17 mouse cellular contexts compared by ENCODE assay signal in genomic region chr2:4036153-4036589, GRCm38 (mm10). TPM values are rescaled to one million over a fixed set of nuclear protein-coding genes. Genes with fewer than 3 reads are reported as not detected.
DNase-seq lines count a peak whose midpoint lies in the region; TF ChIP-seq lines count a peak whose summit lies in the region.
"Had no signal": no experiment of that assay in that cellular context is flagged by ENCODE, and none has a peak within 500 bp of the region (broad histone marks: within the 10 kb centered on the region; RNA-seq: fewer than 3 reads in every experiment).

No protein-coding gene starts in this region.

- no peak for TF ChIP-seq CTCF in left cerebral cortex, adult 2 months (IDR thresholded peaks at IDR 0.05)

- peak overlapping the region; percentile 73 for H3K27ac ChIP-seq in left cerebral cortex, adult 2 months
- H3K27ac ChIP-seq: embryonic facial prominence, embryonic 12.5 days; limb, embryonic 15.5 days had no signal

- peak; percentile 20 to 41 for DNase-seq in frontal cortex, adult 2 months (ENCODE audit: extremely low spot score in 1 of 2, low spot score in 1 of 2)
- no peak for DNase-seq in frontal cortex, postnatal 25 days (ENCODE audit: low spot score in 2 of 2)
- no peak for DNase-seq in left cerebral cortex, adult 2 months (ENCODE audit: extremely low spot score in 1 of 2, low spot score in 2 of 2)
- no peak for DNase-seq in left cerebral cortex, adult 8-10 months (ENCODE audit: low spot score in 2 of 2)
- peak; percentile 78 for DNase-seq in brain, embryonic 18.5 days (ENCODE audit: low read depth, low spot score)
- peak; percentile 13 to 39 for DNase-seq in frontal cortex, postnatal 36 days (ENCODE audit: low spot score in 2 of 2)
- DNase-seq in adrenal gland, adult 2 months = no peak
- DNase-seq: adrenal gland, postnatal 14 days; B cell, adult 2 months; gastrocnemius, postnatal 14 days; kidney, adult 9 months; lung, postnatal 10 days; right cerebral cortex, postnatal 25 days; thymus, postnatal 36 days had no signal

- intact Hi-C loops in left cerebral cortex, adult 2 months (cut with DNase I) = loop anchor here (2.0 to 10.0 kb wide), 3 partner anchors 25 to 459 kb away; no protein-coding TSS in a partner anchor

- H3K4me3 ChIP-seq in left cerebral cortex, adult 2 months = no peak overlapping the region
- H3K4me3 ChIP-seq: embryonic facial prominence, embryonic 12.5 days; limb, embryonic 15.5 days; megakaryocyte, embryonic 14.5 days had no signal

RNA-seq across cellular contexts. Expression of gene Frmd4a, which starts 18.7 kb away (rescaled TPM):
- polyA plus RNA-seq in frontal cortex, adult 2 months (2012; rRNA removed) = 39.5 and 41.4 TPM in 2 replicates
- 10 to 100 TPM; 57.7 to 65.1 TPM for total RNA-seq in left cerebral cortex, adult 2 months (2021)
- total RNA-seq in left cerebral cortex, adult 8-10 months (2022) = 10 to 100 TPM; 49.9 to 53.7 (median 53.6) TPM
- total RNA-seq in adrenal gland, adult 2 months (2021) = 10 to 100 TPM; 11.4 to 15.8 TPM
- 9.8 and 12.0 TPM in 2 replicates for polyA plus RNA-seq in adrenal gland, adult 2 months (2012; rRNA removed)

Comparison
In these comparisons a context has a peak if more than half of its experiments do, and no peak if none do; other contexts are left out.
1. DNase-seq: peak in frontal cortex, adult 2 months (2 of 2), brain, embryonic 18.5 days (single experiment) and frontal cortex, postnatal 36 days (2 of 2); none in frontal cortex, postnatal 25 days (0 of 2), left cerebral cortex, adult 2 months (0 of 2), left cerebral cortex, adult 8-10 months (0 of 2) and adrenal gland, adult 2 months (single experiment).